Mouse (Mus musculus) CD4-positive helper T cell, adult 2 months (primary cell): ENCODE results near the gene Esrrb.

Source experiments
- DNase-seq: peaks from one replicate; pipeline ENCODE4 v3.0.0-alpha.2; 2012; ENCODE audit warnings: low read depth, missing footprints, low spot score

The Esrrb gene

DNA sequence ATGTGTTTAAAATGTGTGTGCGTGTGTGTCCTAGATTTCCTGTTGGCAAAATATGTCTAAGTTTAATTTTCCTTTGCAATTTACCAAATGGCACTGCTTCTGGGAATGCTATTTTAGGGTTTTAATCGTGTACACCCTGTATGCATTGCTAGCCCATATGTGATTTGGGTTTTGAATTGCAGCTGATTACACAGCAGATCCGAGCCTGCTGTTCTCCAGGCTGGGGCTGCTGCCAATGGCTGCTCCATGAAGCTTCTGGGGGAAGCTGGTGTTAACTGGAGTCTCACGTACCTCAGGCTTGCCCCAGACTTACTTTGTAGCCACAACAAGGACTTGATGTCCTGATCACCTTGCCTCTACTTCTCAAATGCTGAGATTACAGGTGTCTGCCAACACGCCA lies 205.1 kb downstream of the Esrrb start:
- DNase-seq = no peak
